Mouse (Mus musculus) CD8-positive naive resting alpha-beta T cell, adult 2 months (primary cell): Measurements from ENCODE around the gene Hist1h4j.
"Not testable (repeated sequence)": the region's sequence is repeated elsewhere in the genome, so short reads cannot be mapped to it uniquely, and the experiment has no call there.

ENCODE experiments used
- DNase-seq, 2 experiments: peaks; one replicate each; pipeline ENCODE4 v3.0.0; 2022; ENCODE audit warnings: low read depth in 2 of 2, low spot score in 2 of 2

Gene Hist1h4j

DNA sequence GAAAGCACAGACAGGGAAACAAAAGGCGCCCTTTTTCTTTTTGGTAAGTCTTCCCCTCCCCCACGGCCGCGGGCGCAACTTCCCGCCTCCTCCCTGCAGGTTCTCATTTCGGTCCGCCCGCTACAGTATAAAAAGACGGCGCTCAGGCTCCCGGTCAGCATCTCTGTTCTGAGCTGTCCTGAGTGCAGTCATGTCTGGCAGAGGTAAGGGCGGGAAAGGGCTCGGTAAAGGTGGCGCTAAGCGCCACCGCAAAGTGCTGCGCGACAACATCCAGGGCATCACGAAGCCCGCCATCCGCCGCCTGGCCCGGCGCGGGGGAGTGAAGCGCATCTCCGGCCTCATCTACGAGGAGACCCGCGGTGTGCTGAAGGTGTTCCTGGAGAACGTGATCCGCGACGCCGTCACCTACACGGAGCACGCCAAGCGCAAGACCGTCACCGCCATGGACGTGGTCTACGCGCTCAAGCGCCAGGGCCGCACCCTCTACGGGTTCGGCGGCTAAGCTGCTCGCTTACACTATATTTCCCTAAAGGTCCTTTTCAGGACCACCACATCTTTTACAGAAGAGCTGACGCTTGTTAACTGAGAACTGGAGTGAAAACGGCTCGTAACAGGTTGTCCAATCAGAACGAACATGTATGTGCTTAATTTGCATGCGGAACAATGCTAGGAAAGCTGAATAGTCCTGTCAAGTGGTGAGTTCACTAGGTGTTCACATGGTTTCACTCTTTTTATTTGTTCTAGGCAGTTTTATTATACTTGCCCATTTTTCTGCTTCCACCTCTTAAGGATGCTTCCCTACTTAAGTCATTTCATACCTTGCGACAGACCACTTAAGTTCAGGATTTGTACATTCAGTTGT lies at the start of gene Hist1h4j:
Hist1h4j (plus strand) TSS at position 159 of the 862 bp plus-strand sequence.
- peak in 1 of 2 experiments; percentile 60 for DNase-seq

DNA sequence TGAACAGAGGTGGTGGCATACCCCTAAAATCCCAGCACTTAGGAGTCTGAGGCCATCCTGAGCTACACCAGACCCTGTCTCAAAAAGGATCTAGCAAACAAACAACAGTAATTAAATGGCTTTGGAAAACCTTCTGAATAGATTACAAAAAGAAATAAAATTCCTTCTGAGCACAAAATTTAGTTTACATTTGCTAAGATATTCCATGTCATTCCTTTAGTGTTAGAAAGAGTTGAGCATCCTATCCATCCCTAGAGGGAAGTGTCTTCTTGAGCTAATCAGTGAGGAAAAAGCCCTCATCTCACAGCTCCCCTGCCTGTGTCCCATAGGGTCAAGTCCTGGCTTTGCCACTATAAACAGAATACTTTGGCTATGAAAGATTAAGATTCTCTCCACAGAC lies 37.1 kb upstream of the Hist1h4j start, which contains the start of gene Olfr1359:
Olfr1359 (plus strand) TSS at position 301 of the 400 bp plus-strand sequence.
- DNase-seq = no peak

DNA sequence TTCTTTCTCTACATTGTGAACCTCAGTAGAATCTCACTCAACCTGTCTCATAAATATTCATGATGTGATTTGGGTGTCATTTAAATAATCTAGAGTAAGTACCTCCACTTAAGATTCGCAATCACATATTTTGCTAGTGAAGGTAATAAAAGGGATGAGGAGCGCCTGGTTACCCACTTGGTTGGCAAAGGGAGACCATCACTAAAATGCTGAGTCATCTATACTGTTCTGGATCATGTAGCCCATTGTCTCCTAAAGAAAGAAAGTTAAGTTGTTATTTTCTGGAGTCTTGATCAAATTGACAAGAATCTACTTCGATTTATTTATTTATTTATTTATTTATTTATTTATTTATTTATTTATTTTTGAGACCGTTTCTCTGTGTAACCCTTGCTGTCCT lies 28.2 kb upstream of the Hist1h4j start:
- no peak for DNase-seq

DNA sequence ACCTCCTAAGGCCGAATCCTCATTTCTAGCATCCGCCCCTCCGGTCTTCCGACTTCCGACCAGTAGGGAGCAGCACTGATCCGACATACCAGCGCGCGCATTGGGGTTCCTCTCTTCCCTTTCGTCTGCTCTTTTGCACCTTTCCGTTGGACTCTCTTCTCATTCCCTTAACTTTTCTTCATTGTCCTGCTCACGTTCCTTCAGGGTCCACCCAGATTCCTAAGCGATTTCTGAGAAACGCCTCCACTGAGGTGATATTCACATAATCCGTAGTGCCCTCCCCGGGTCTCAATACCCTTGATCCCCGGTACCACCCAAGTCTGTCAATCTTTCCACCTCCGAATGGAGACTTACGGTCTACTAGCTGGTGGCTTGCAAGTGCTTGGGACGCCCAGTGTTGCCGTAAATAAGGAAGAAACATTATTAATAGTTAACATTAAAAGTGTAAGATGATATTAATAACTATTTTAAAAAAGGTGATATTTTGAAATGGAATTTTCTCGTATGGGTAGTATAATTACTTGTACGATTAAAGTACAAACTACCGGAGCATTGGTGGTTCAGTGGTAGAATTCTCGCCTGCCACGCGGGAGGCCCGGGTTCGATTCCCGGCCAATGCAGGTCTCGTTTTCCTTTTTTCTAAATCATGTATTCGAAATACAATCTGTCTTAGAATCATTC lies 24.7 kb upstream of the Hist1h4j start:
- peak; percentile 85 to 88 for DNase-seq

DNA sequence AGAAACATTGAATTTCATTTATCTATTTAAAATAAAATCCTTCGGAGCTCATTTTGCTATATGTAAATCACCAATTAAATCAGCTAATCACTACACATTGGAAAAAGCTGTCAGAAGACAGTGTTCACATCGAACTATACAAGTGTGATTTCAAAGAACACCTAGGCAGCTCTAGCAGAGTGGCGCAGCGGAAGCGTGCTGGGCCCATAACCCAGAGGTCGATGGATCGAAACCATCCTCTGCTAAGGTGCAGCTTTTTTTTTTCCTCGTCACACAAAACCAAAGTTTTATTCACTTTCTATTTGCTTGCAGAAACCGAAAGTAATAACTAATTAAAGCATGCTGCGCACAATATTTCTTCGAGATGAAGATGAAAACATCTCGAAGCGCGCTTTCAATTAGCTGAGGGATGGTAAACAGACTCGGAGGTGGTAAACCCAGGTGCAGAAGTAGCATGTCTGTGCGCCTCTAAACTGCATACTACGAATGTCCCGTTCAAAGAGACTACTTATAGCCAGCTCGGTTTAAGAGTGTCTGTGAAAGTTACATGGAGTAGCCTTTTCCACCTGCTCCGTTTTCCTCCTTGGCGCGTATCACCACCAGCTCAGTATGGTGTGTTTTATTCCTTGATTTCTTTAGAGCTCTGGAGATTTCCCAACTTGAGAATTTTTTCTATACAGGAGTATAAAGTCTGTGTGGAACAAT lies 23.9 kb upstream of the Hist1h4j start:
- DNase-seq = peak; percentile 92

DNA sequence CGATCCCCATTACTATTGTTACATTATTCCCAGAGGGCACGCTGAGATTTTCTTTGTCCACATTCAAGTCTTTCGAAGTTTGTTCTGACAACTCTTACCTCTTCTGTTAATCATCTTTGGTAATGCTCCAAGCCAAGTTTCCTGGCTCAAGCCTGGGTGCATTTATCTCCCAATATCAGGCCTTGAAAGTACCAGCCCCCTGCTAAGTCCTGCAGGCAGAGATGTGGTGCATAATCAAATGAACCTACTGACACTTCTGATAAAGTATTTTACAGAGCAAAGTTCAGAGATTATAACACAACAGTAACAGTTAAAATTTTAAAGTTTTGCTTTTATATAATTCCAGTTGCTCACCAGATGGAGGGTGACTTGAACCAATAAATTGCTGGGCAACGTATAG lies 23.2 kb upstream of the Hist1h4j start:
- no peak for DNase-seq

DNA sequence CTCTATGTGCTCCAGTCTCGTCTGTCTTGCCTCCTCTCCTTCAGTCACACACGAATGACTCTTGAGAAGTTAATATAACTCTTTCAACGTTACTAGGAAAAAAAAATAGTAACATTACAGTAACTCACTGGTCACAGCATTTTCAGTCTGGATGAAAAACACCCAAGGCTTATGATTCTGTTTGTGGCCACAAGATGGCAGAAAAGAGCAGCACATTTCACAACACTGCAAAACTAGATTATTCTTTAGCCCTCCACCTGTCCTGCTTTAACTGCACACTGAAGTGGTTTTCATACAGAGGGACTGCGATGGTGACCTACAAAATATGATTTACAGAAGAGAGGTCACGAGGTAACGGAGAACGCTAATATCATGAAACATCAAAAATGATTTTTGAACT lies 20.1 kb upstream of the Hist1h4j start:
- DNase-seq = peak; percentile 42 to 64

DNA sequence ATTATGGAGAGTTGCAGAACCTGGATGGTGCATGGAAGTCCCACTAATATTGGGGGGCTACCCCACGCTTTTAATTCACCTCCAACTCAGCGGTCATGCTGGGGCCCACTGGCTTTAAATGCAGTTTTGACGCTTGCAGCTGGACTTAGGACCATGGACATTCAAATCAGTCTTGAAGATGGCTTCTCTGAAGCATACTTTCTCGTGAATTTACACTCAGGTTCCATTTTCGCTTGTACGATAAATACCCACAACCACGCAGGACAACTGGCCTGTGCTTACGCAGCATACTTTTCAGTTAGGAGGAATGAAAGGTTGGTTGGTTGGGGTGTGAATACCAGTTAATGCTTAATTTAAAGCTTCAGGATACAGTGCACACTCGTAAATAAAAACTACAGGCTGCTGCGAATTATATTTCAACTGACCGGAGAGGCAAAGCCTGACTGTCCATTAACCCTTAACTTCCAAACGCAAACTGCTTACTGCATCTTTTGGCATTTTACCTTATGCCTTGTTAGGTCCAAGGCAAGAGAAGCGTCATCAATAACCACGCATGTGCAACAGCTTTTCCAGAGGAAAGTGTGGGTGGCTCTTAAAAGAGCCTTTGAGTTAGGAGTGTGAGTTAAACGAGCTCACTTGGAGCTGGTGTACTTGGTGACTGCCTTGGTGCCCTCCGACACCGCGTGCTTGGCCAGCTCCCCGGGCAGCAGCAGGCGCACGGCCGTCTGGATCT lies 19.6 kb upstream of the Hist1h4j start:
- DNase-seq = no peak

DNA sequence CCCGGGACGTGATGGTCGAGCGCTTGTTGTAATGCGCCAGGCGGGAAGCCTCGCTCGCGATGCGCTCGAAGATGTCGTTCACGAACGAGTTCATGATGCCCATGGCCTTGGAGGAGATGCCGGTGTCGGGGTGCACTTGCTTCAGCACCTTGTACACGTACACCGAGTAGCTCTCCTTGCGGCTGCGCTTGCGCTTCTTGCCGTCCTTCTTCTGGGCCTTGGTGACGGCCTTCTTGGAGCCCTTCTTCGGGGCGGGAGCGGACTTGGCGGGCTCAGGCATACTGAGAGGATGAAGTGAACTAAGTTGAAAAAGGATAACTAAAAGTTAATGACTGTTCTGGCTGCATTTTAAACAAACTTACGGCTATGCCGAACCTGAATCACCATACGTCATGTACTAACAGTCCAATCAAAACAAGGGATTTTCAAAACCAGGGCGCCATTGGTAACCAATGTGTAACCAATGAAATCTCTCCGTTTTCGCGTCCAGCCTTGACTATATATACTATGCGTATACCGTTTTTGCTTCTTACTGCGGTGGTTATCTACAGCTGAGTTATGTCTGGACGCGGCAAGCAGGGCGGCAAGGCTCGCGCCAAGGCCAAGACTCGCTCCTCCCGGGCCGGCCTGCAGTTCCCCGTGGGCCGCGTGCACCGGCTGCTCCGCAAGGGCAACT lies 18.9 kb upstream of the Hist1h4j start, which contains the start of the genes Hist1h2bl and Hist1h2ai:
Hist1h2bl (minus strand) TSS at position 280 of the 676 bp plus-strand sequence.
Hist1h2ai (plus strand) TSS at position 559 of the 676 bp plus-strand sequence.
- DNase-seq = peak; percentile 57 to 71

DNA sequence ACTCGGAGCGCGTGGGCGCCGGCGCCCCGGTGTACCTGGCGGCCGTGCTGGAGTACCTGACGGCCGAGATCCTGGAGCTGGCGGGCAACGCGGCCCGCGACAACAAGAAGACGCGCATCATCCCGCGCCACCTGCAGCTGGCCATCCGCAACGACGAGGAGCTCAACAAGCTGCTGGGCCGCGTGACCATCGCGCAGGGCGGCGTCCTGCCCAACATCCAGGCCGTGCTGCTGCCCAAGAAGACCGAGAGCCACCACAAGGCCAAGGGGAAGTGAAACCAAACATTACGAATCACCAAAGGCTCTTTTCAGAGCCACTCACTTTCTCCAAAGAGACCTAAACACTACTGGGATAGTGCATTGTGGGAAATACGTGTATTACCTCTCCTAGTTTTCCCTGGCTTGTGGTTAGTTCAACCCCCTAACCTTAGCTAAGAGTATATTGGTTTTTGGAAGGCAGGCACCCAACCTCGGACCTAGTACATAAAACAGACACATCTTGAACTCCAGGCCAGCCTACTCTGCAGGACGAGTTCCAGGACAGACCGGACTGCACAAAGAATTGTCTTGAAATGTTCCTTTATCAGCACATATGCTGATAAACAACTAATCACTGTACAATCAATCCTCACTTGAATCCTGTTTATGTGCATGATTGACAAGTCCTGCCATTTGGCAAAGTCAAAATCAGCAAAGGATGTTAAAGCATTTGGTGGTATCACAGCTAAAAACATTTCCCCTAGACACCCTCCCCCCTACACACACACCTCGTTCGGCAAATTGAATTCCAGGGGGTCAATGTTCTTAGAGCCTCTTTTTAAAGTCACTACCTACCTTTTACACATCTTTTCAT lies 18.1 kb upstream of the Hist1h4j start:
- DNase-seq = not testable (repeated sequence)

DNA sequence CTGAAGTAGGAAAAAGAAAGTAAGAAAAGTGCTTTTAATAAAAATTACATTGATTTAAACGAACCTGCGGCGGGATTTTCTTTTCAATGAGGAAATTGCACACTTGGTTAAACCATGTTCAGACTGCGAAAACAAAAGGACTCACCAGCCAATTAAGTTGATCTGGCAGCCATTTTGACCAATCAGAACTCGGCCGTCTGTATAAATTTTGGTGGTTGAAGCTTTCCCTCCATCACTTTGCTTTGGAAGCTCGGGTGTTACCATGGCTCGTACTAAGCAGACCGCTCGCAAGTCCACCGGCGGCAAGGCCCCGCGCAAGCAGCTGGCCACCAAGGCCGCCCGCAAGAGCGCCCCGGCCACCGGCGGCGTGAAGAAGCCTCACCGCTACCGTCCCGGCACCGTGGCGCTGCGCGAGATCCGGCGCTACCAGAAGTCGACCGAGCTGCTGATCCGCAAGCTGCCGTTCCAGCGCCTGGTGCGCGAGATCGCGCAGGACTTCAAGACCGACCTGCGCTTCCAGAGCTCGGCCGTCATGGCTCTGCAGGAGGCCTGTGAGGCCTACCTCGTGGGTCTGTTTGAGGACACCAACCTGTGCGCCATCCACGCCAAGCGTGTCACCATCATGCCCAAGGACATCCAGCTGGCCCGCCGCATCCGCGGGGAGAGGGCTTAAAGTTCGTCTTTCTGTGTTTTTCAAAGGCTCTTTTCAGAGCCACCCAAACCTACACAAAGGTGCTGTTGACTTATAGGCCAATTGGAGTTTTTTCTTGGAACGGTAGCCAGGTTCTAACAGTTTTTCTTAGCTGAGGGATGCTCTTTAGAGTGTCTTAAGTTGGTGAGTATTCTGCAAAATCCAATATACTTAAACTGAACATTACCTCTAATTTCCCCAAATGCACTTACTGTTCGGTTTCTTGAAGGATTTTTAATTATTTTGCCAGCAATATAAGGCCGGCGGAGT lies 17.2 kb upstream of the Hist1h4j start, which contains the start of gene Hist1h3h:
Hist1h3h (plus strand) TSS at position 263 of the 961 bp plus-strand sequence.
- peak; percentile 56 to 77 for DNase-seq

DNA sequence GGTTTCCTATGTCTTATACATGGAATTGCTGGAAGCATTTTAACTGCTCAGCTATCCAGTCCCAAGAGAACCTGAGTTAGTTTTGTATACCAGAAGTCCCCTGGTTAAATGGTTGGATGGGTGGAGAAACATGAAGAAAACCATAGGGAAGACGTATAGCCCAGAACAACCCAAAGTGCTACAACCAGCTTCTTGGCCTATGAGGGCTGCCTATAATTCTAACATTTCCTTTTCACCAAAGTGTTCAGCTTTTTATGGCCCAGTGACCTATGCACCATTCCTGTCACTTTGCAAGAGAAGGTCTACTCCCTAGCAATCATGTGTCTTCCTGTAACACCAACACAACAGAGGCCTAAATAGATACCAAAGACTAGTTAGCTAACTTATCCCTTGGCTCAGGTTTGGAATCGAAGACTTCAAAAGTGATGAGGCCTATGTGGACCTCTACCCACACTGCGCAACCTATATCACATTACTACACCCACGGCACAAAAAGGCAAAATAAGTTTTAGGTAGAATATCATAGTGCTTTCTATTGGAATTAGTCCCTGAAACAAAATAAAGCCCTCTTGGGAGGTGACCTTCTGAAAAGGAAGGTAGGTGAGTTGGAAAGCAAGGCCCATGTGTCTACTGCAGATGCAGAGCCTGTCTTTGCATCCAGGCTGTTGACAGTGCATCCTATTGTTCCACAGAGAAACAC lies 16.3 kb upstream of the Hist1h4j start:
- no peak for DNase-seq

DNA sequence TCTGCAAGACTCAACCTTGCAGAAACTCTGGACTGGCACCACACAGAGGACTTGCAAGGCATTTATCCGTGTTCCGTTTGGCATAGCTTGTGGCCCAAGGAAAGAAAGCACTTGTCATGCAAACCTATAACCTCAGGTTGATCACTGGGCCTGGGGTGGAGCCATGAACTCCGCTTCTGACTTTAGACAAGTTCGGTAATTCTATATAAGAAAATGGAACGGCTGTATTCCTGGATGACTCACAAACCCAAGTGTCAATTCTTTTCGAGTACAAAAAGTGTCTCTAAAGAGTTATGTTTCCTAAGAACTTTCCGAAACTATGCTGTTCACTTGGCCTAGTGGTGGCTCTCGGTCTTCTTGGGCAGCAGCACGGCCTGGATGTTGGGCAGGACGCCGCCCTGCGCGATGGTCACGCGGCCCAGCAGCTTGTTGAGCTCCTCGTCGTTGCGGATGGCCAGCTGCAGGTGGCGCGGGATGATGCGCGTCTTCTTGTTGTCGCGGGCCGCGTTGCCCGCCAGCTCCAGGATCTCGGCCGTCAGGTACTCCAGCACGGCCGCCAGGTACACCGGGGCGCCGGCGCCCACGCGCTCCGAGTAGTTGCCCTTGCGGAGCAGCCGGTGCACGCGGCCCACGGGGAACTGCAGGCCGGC lies 13.6 kb upstream of the Hist1h4j start:
- DNase-seq = not testable (repeated sequence)

DNA sequence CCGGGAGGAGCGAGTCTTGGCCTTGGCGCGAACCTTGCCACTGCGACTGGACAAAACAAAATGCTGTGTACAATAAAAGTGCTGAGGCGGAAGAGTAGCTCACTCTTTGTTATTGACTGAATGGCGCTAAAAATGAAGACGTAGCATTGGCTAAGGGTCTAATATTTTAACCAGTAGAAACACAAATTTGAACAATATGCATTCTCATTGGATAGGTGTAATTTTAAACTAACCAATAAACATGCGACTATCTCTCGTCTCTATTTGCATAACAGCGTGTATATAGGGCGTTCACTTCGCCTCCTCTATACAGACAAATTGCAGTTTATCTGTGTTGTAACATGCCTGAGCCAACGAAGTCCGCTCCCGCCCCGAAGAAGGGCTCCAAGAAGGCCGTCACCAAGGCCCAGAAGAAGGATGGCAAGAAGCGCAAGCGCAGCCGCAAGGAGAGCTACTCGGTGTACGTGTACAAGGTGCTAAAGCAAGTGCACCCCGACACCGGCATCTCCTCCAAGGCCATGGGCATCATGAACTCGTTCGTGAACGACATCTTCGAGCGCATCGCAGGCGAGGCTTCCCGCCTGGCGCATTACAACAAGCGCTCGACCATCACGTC lies 13.0 kb upstream of the Hist1h4j start, which contains the start of gene Hist1h2bm:
Hist1h2bm (plus strand) TSS at position 288 of the 616 bp plus-strand sequence.
- peak in 1 of 2 experiments; percentile 57 for DNase-seq

DNA sequence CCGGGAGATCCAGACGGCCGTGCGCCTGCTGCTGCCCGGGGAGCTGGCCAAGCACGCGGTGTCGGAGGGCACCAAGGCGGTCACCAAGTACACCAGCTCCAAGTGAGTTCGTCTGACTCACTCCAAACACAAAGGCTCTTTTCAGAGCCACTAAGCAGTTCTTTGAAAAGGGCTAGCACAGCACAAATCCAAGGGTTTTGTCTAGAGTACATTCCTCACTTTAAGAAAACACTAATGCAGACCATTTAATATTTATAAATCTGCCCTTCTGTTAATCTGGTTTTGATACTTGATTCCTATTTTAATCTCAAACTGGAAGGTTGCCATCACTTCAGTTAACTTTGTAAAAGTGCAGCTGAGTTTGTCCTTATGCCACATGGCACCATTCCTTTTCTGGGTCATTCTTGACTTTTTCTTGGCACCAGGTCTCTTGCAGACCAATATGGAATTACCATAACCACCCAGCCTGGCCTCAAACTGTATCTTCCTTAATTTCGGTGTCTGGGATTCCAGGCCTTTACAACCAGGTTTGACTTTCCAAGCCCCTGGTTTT lies 12.4 kb upstream of the Hist1h4j start:
- no peak for DNase-seq
